Mouse (Mus musculus): ENCODE data around the gene Taf6l. TPM values are rescaled to one million over a fixed set of nuclear protein-coding genes. Genes with fewer than 3 reads are reported as not detected.

The Taf6l gene
- 25.5 and 29.2 TPM in 2 replicates for total RNA-seq (2012; rRNA removed)
- total RNA-seq (2014; rRNA removed), result 20.4 and 22.2 TPM in 2 replicates
- 24.8 and 25.7 TPM in 2 replicates for polyA plus RNA-seq (2012; ENCODE audit: insufficient read length, low read depth)

GRCm38 (mm10) chr19:8786008-8786781 is at the start of gene Taf6l:
Gene Taf6l (minus strand): TSS chr19:8786417.
- H3K4me2 ChIP-seq (ENCODE audit: insufficient read depth, low read depth, poor library complexity, severe bottlenecking), result peak within 1 kb of the TSS; percentile 84
- no peak within 1 kb of the TSS for H3K27ac ChIP-seq (ENCODE audit: insufficient read depth, low read depth)
- H3K4me1 ChIP-seq (ENCODE audit: control insufficient read depth in 1 of 2, insufficient read depth in 2 of 2), result peaks cover 2 to 17% of the 10 kb centered on the region in 2 experiments; a peak in 3 of 4 replicates
- peaks cover 20 to 39% of the 10 kb centered on the region in 2 experiments for H3K36me3 ChIP-seq (replicated peaks in 1 of 2; ENCODE audit: control insufficient read depth in 1 of 2, insufficient read depth in 1 of 2, low read length in 1 of 2)
- no peaks in the 10 kb centered on the region; the same call in 1 of the 2 replicates for H3K79me2 ChIP-seq (replicated peaks; ENCODE audit: control insufficient read depth, extremely low read depth, insufficient read depth, poor library complexity, severe bottlenecking)
- peak; percentile 98 for DNase-seq (ENCODE audit: extremely low read depth)
- H3K4me3 ChIP-seq (replicated peaks in 1 of 3; ENCODE audit: low read depth in 2 of 3, low read length in 2 of 3, poor library complexity in 1 of 3), result peak within 1 kb of the TSS; percentile 66 to 93 (median 73)
- in situ Hi-C loops (cut with MboI; ENCODE audit: low pct_ligation_motif_present, low pct_unique_long_range_greater_than_20kb, low sequenced_read_pairs), result no loop called here
- peak within 1 kb of the TSS; percentile 68 for H3K9ac ChIP-seq (ENCODE audit: insufficient read depth, low read depth)
- H3K27me3 ChIP-seq (replicated peaks), result no peaks in the 10 kb centered on the region
- TF ChIP-seq IRF4 (IDR thresholded peaks at IDR 0.05; ENCODE audit: low read depth, low read length), result no peak
- TF ChIP-seq ZKSCAN1 (IDR thresholded peaks at IDR 0.05; ENCODE audit: borderline replicate concordance, low read depth, low read length), result no peak
- TF ChIP-seq KAT2A (IDR thresholded peaks at IDR 0.05; ENCODE audit: insufficient replicate concordance, low read length), result 0 out of 2 replicates have a peak, but pooled peaks have one; percentile 27
- TF ChIP-seq UBTF (IDR thresholded peaks at IDR 0.05; ENCODE audit: low read depth, low read length), result no peak
- TF ChIP-seq CTCF (conservative IDR thresholded peaks at IDR 0.05 in 1 of 2, IDR thresholded peaks at IDR 0.05 in 1 of 2; ENCODE audit: low read depth in 2 of 2, low read length in 2 of 2), result no peak
- peak; percentile 93 for TF ChIP-seq MAX (IDR thresholded peaks at IDR 0.05; ENCODE audit: low read length)
- peak; percentile 89 for TF ChIP-seq MXI1 (IDR thresholded peaks at IDR 0.05; ENCODE audit: low read depth, low read length)
- no peak for TF ChIP-seq MAFK (IDR thresholded peaks at IDR 0.05; ENCODE audit: insufficient replicate concordance, low read length)
- TF ChIP-seq MEF2A (IDR thresholded peaks at IDR 0.05; ENCODE audit: borderline replicate concordance, low read depth, low read length), result no peak; the same call in 1 of the 2 replicates
- TF ChIP-seq NRF1 (IDR thresholded peaks at IDR 0.05; ENCODE audit: low read depth, low read length), result peak; percentile 39; the same call in 1 of the 2 replicates
- TF ChIP-seq MYC (IDR thresholded peaks at IDR 0.05; ENCODE audit: low read depth, low read length), result 0 out of 2 replicates have a peak, but pooled peaks have one; percentile 3
- no peak for TF ChIP-seq JUND (conservative IDR thresholded peaks at IDR 0.05; ENCODE audit: low read depth, low read length)
- TF ChIP-seq ZC3H11A (IDR thresholded peaks at IDR 0.05; ENCODE audit: low read depth, low read length), result no peak
- peak; percentile 61 for TF ChIP-seq ZNF384 (IDR thresholded peaks at IDR 0.05; ENCODE audit: low read depth, low read length)
- TF ChIP-seq GABPA (IDR thresholded peaks at IDR 0.05; ENCODE audit: insufficient replicate concordance, low read depth, low read length), result no peak
- no peak for TF ChIP-seq ETS1 (conservative IDR thresholded peaks at IDR 0.05; ENCODE audit: low read depth, low read length)
- TF ChIP-seq USF2 (conservative IDR thresholded peaks at IDR 0.05; ENCODE audit: low read depth, low read length), result peak; percentile 96
- TF ChIP-seq POLR2A (IDR thresholded peaks at IDR 0.05; ENCODE audit: low read depth, low read length), result peak; percentile 81
- TF ChIP-seq TBP (conservative IDR thresholded peaks at IDR 0.05; ENCODE audit: low read depth, low read length), result peak; percentile 96
- TF ChIP-seq ELF1 (IDR thresholded peaks at IDR 0.05; ENCODE audit: low read depth, low read length), result peak; percentile 56
- peak; percentile 93 for TF ChIP-seq USF1 (IDR thresholded peaks at IDR 0.05; ENCODE audit: low read depth, low read length)
- peak; percentile 65 for TF ChIP-seq NELFE (IDR thresholded peaks at IDR 0.05; ENCODE audit: low read depth, low read length)
- TF ChIP-seq E2F4 (IDR thresholded peaks at IDR 0.05; ENCODE audit: insufficient replicate concordance, low read depth, low read length), result 0 out of 2 replicates have a peak, but pooled peaks have one; percentile 61
- no peak for TF ChIP-seq CHD1 (IDR thresholded peaks at IDR 0.05; ENCODE audit: low read depth, low read length)
- TF ChIP-seq HCFC1 (IDR thresholded peaks at IDR 0.05; ENCODE audit: low read depth, low read length), result peak; percentile 73
- no peak for TF ChIP-seq ZMIZ1 (IDR thresholded peaks at IDR 0.05; ENCODE audit: low read depth, low read length)
- TF ChIP-seq SMC3 (IDR thresholded peaks at IDR 0.05; ENCODE audit: low read depth, low read length), result no peak
- TF ChIP-seq RCOR1 (conservative IDR thresholded peaks at IDR 0.05; ENCODE audit: low read depth, low read length), result no peak
- TF ChIP-seq RAD21 (IDR thresholded peaks at IDR 0.05; ENCODE audit: low read depth, low read length), result no peak
- TF ChIP-seq EP300 (IDR thresholded peaks at IDR 0.05; ENCODE audit: low read length), result no peak
- TF ChIP-seq CHD2 (IDR thresholded peaks at IDR 0.05; ENCODE audit: low read length), result no peak
- no peak for TF ChIP-seq JUN (IDR thresholded peaks at IDR 0.05; ENCODE audit: insufficient read depth, low read depth, low read length)
- peak; percentile 68; the same call in 1 of the 2 replicates for TF ChIP-seq TCF12 (IDR thresholded peaks at IDR 0.05; ENCODE audit: low read depth, low read length)
- TF ChIP-seq POLR2AphosphoS2 (IDR thresholded peaks at IDR 0.05; ENCODE audit: low read depth, low read length), result no peak
- TF ChIP-seq MAZ (IDR thresholded peaks at IDR 0.05; ENCODE audit: low read depth, low read length), result no peak
- no peak for TF ChIP-seq PAX5 (IDR thresholded peaks at IDR 0.05; ENCODE audit: low read length)
- TF ChIP-seq SIN3A (IDR thresholded peaks at IDR 0.05; ENCODE audit: low read length), result peak; percentile 91
- TF ChIP-seq BHLHE40 (IDR thresholded peaks at IDR 0.05; ENCODE audit: low read depth, low read length), result peak; percentile 98
- no peaks in the 10 kb centered on the region for H3K9me3 ChIP-seq (replicated peaks; ENCODE audit: low read length)
- dilution Hi-C loops (cut with MboI; ENCODE audit: extremely low pct_ligation_motif_present, extremely low pct_unique_long_range_greater_than_20kb, low sequenced_read_pairs), result no loop called here

Measured in CH12.LX (cell line).